ENCODE assay signal across 23 mouse cellular contexts in genomic region chr16:30959692-30960091, GRCm38 (mm10).
DNase-seq lines count a peak whose midpoint lies in the region; ATAC-seq and TF ChIP-seq lines count a peak whose summit lies in the region.
"Had no signal": no experiment of that assay in that cellular context is flagged by ENCODE, and none has a peak within 500 bp of the region (broad histone marks: within the 10 kb centered on the region; RNA-seq: fewer than 3 reads in every experiment).

No protein-coding gene starts in this region.

- H3K9ac ChIP-seq in kidney, embryonic 16.5 days (replicated peaks; ENCODE audit: low read length): no peak overlapping the region
- H3K9ac ChIP-seq in liver, adult 2 months (ENCODE audit: low read depth, low read length): peak overlapping the region; percentile 55
- H3K9ac ChIP-seq in forebrain, embryonic 11.5 days (ENCODE audit: low read length): no peak overlapping the region
- H3K9ac ChIP-seq: embryonic facial prominence, embryonic 15.5 days; heart, embryonic 13.5 days; hindbrain, embryonic 13.5 days had no signal

- H3K79me2 ChIP-seq in liver, adult 2 months (ENCODE audit: control insufficient read depth, insufficient read depth, low read length): no peaks in the 10 kb centered on the region

- 0 out of 2 replicates have a peak, but pooled peaks cover 2% of the 10 kb centered on the region for H3K36me3 ChIP-seq in kidney, embryonic 16.5 days (ENCODE audit: insufficient read depth, low read length)
- H3K36me3 ChIP-seq in liver, adult 2 months (ENCODE audit: control insufficient read depth, insufficient read depth, low read length): no peaks in the 10 kb centered on the region
- no peaks in the 10 kb centered on the region for H3K36me3 ChIP-seq in small intestine, adult 2 months (ENCODE audit: control insufficient read depth, insufficient read depth, low read length)
- H3K36me3 ChIP-seq in forebrain, embryonic 11.5 days (ENCODE audit: control insufficient read depth, insufficient read depth, low read length): no peaks in the 10 kb centered on the region

- no peak overlapping the region for H3K27ac ChIP-seq in kidney, embryonic 16.5 days (ENCODE audit: low read length)
- peak overlapping the region; percentile 74 for H3K27ac ChIP-seq in liver, adult 2 months (replicated peaks; ENCODE audit: insufficient read depth, low read depth, low read length)
- peak overlapping the region; percentile 61 for H3K27ac ChIP-seq in small intestine, adult 2 months (ENCODE audit: insufficient read depth, low read depth, low read length)
- no peak overlapping the region for H3K27ac ChIP-seq in forebrain, embryonic 11.5 days (ENCODE audit: low read depth, low read length)
- H3K27ac ChIP-seq: embryonic facial prominence, embryonic 15.5 days; gastrocnemius, adult 2 months; heart, embryonic 13.5 days; hindbrain, embryonic 13.5 days had no signal

- no peaks in the 10 kb centered on the region for H3K27me3 ChIP-seq in kidney, embryonic 16.5 days (ENCODE audit: insufficient read depth, low read length)
- no peaks in the 10 kb centered on the region for H3K27me3 ChIP-seq in liver, adult 2 months (ENCODE audit: control insufficient read depth, insufficient read depth, low read length)
- H3K27me3 ChIP-seq in small intestine, adult 2 months (ENCODE audit: control insufficient read depth, insufficient read depth, low read length): no peaks in the 10 kb centered on the region
- no peaks in the 10 kb centered on the region for H3K27me3 ChIP-seq in forebrain, embryonic 11.5 days (ENCODE audit: control insufficient read depth, insufficient read depth, low read length)
- H3K27me3 ChIP-seq: embryonic facial prominence, embryonic 15.5 days; heart, embryonic 13.5 days; hindbrain, embryonic 13.5 days had no signal

- TF ChIP-seq CTCF in liver, adult 2 months (IDR thresholded peaks at IDR 0.05; ENCODE audit: low read depth, low read length): no peak
- TF ChIP-seq CTCF in small intestine, adult 2 months (IDR thresholded peaks at IDR 0.05; ENCODE audit: extremely low read depth, insufficient read length, insufficient replicate concordance, low read depth, low read length): no peak

- 80% methylated on average over 12 of the region's 12 CpGs for WGBS in kidney, embryonic 16.5 days
- WGBS in liver, adult 2 months: 12% methylated on average over 12 of the region's 12 CpGs
- 36% methylated on average over 12 of the region's 12 CpGs for WGBS in small intestine, adult 2 months
- 97% methylated on average over 12 of the region's 12 CpGs for WGBS in forebrain, embryonic 11.5 days

- H3K4me1 ChIP-seq in kidney, embryonic 16.5 days (ENCODE audit: insufficient read depth, low read length): peaks cover 4% of the 10 kb centered on the region
- peaks cover 19% of the 10 kb centered on the region for H3K4me1 ChIP-seq in liver, adult 2 months (ENCODE audit: control insufficient read depth, insufficient read depth, low read length)
- H3K4me1 ChIP-seq in small intestine, adult 2 months (ENCODE audit: control insufficient read depth, insufficient read depth, insufficient read length, low read length): peaks cover 13% of the 10 kb centered on the region
- H3K4me1 ChIP-seq in forebrain, embryonic 11.5 days (replicated peaks; ENCODE audit: control insufficient read depth, insufficient read depth, low read length): no peaks in the 10 kb centered on the region
- H3K4me1 ChIP-seq: embryonic facial prominence, embryonic 15.5 days had no signal

- ATAC-seq in kidney, embryonic 16.5 days (ENCODE audit: low FRiP score, low TSS enrichment): no peak
- ATAC-seq in forebrain, embryonic 11.5 days (replicated peaks; ENCODE audit: low FRiP score): no peak
- ATAC-seq: activated CD4-positive, CD25-positive, alpha-beta regulatory T cell, adult 4 months; inflammation-experienced regulatory T-cells, adult 6 months had no signal

- no peak overlapping the region for H3K4me3 ChIP-seq in kidney, embryonic 16.5 days (ENCODE audit: low read length)
- H3K4me3 ChIP-seq in liver, adult 2 months (ENCODE audit: insufficient read depth, low read depth, low read length): peak overlapping the region; percentile 4; the same call in 1 of the 2 replicates
- H3K4me3 ChIP-seq in small intestine, adult 2 months (ENCODE audit: low read depth, low read length): peak overlapping the region; percentile 29; the same call in 1 of the 2 replicates
- no peak overlapping the region for H3K4me3 ChIP-seq in forebrain, embryonic 11.5 days (ENCODE audit: low read depth, low read length)
- H3K4me3 ChIP-seq: embryonic facial prominence, embryonic 15.5 days; gastrocnemius, adult 2 months; heart, embryonic 13.5 days; hindbrain, embryonic 13.5 days; myocyte had no signal

- no peak overlapping the region for H3K4me2 ChIP-seq in kidney, embryonic 16.5 days (replicated peaks; ENCODE audit: low read depth, low read length)
- no peak overlapping the region for H3K4me2 ChIP-seq in forebrain, embryonic 11.5 days (ENCODE audit: low read depth, low read length, severe bottlenecking)
- H3K4me2 ChIP-seq: embryonic facial prominence, embryonic 15.5 days; heart, embryonic 13.5 days; hindbrain, embryonic 13.5 days had no signal

- TF ChIP-seq POLR2A in liver, adult 2 months (IDR thresholded peaks at IDR 0.05; ENCODE audit: extremely low read depth, insufficient read depth, low read length): 0 out of 2 replicates have a peak, but pooled peaks have one; percentile 11
- no peak; the same call in 1 of the 2 replicates for TF ChIP-seq POLR2A in small intestine, adult 2 months (IDR thresholded peaks at IDR 0.05; ENCODE audit: low read depth, low read length)

- no peaks in the 10 kb centered on the region for H3K9me3 ChIP-seq in kidney, embryonic 16.5 days (ENCODE audit: low read length)
- no peaks in the 10 kb centered on the region for H3K9me3 ChIP-seq in forebrain, embryonic 11.5 days (ENCODE audit: control insufficient read depth, low read length)
- H3K9me3 ChIP-seq: embryonic facial prominence, embryonic 15.5 days; G1E; heart, embryonic 13.5 days; hindbrain, embryonic 13.5 days had no signal

- peak; percentile 61 for DNase-seq in kidney, adult 18-20 months
- peak; percentile 70 for DNase-seq in kidney, adult 8-10 months
- peak; percentile 90 for DNase-seq in liver, adult 2 months (ENCODE audit: extremely low read depth, low read depth, low spot score)
- no peak for DNase-seq in forebrain, embryonic 11.5 days (ENCODE audit: low spot score)
- no peak for DNase-seq in cerebellum, adult 8-10 months
- DNase-seq in urinary bladder, postnatal 14 days (ENCODE audit: low spot score): no peak
- DNase-seq: adrenal gland, postnatal 14 days; cerebellum, postnatal 25 days; gastrocnemius, adult 2 months; lung, adult 18-20 months; lung, postnatal 14 days; midbrain, embryonic 14.5 days; right cerebral cortex, postnatal 25 days; thymus, postnatal 36 days had no signal

Comparison
In these comparisons a context has a peak if more than half of its experiments do, and no peak if none do; other contexts are left out.
1. DNase-seq: peak in kidney, adult 18-20 months (single experiment), kidney, adult 8-10 months (2 of 2) and liver, adult 2 months (single experiment); none in forebrain, embryonic 11.5 days (single experiment), cerebellum, adult 8-10 months (single experiment) and urinary bladder, postnatal 14 days (single experiment).
2. H3K27ac ChIP-seq: peak in liver, adult 2 months (single experiment) and small intestine, adult 2 months (single experiment); none in kidney, embryonic 16.5 days (single experiment) and forebrain, embryonic 11.5 days (single experiment).
3. H3K4me3 ChIP-seq: peak in liver, adult 2 months (single experiment) and small intestine, adult 2 months (single experiment); none in kidney, embryonic 16.5 days (single experiment) and forebrain, embryonic 11.5 days (single experiment).